9 mouse cellular contexts compared by ENCODE assay signal in genomic region chr15:23486306-23486705, GRCm38 (mm10).
A peak's percentile ranks its signal among the peaks of the same experiment; 100 is the strongest.
DNase-seq lines count a peak whose midpoint lies in the region; TF ChIP-seq lines count a peak whose summit lies in the region.
"Had no signal": no experiment of that assay in that cellular context is flagged by ENCODE, and none has a peak within 500 bp of the region (broad histone marks: within the 10 kb centered on the region; RNA-seq: fewer than 3 reads in every experiment).

No protein-coding gene starts in this region.

- intact Hi-C loops in left cerebral cortex, postnatal 36 days (cut with DNase I): loop anchor here (10.0 kb wide), 1 partner anchor 918 kb away; no protein-coding TSS in a partner anchor

- no peaks in the 10 kb centered on the region for H3K4me1 ChIP-seq in E14TG2a.4 (replicated peaks; ENCODE audit: low read depth, low read length)
- H3K4me1 ChIP-seq: liver, embryonic 13.5 days had no signal

- no peak overlapping the region for H3K4me3 ChIP-seq in E14TG2a.4 (replicated peaks; ENCODE audit: low read length)
- H3K4me3 ChIP-seq: liver, embryonic 13.5 days had no signal

- no peaks in the 10 kb centered on the region for H3K36me3 ChIP-seq in E14TG2a.4 (ENCODE audit: insufficient read depth, low read length)
- H3K36me3 ChIP-seq: liver, embryonic 13.5 days had no signal

- no peaks in the 10 kb centered on the region for H3K27me3 ChIP-seq in E14TG2a.4 (ENCODE audit: insufficient read depth, low read length)
- H3K27me3 ChIP-seq: liver, embryonic 13.5 days had no signal

- peak; percentile 38 for DNase-seq in cerebellum, adult 9-10 months
- no peak for DNase-seq in cerebellum, adult 9-11 months
- DNase-seq in left cerebral cortex, adult 11 months (ENCODE audit: low spot score): peak; percentile 10
- DNase-seq in left cerebral cortex, postnatal 36 days (ENCODE audit: low spot score in 2 of 2): no peak
- peak; percentile 2 for DNase-seq in embryo, embryonic 11.5 days (ENCODE audit: low read depth, low spot score)
- no peak for DNase-seq in urinary bladder, adult 2 months (ENCODE audit: low spot score)
- no peak for DNase-seq in urinary bladder, postnatal 10 days (ENCODE audit: low spot score)
- DNase-seq: liver, embryonic 13.5 days had no signal

- 0 out of 2 replicates have a peak, but pooled peaks cover 3% of the 10 kb centered on the region for H3K9me3 ChIP-seq in E14TG2a.4 (ENCODE audit: low read length)
- H3K9me3 ChIP-seq: liver, embryonic 13.5 days had no signal

- TF ChIP-seq CTCF in E14TG2a.4 (conservative IDR thresholded peaks at IDR 0.05; ENCODE audit: low read length): peak; percentile 38

Comparison
In these comparisons a context has a peak if more than half of its experiments do, and no peak if none do; other contexts are left out.
1. DNase-seq: peak in cerebellum, adult 9-10 months (single experiment), left cerebral cortex, adult 11 months (single experiment) and embryo, embryonic 11.5 days (single experiment); none in cerebellum, adult 9-11 months (single experiment), left cerebral cortex, postnatal 36 days (0 of 2), urinary bladder, adult 2 months (single experiment) and urinary bladder, postnatal 10 days (single experiment).